Mouse (Mus musculus) embryonic facial prominence, embryonic 13.5 days (tissue): ENCODE results near the gene Tmem132d. TPM values are rescaled to one million over a fixed set of nuclear protein-coding genes. Genes with fewer than 3 reads are reported as not detected.
A peak's percentile ranks its signal among the peaks of the same experiment; 100 is the strongest.

ENCODE experiments used
- ATAC-seq: fragments of 200-750 bp; cut with Nextera tagmentation; 2 replicates; pipeline ENCODE4 v1.8.0; 2017; ENCODE audit warnings: low read depth; ENCODE audit not compliant: insufficient number of reproducible peaks, insufficient read depth, low FRiP score, low TSS enrichment
- H3K27ac ChIP-seq: fragments of 300-500 bp; sonication (generic); 2 replicates; pipeline ENCODE4 v1.5.1; 2015; ENCODE audit warnings: moderate library complexity, mild to moderate bottlenecking, inconsistent platforms
- H3K27me3 ChIP-seq: fragments of 300-500 bp; sonication (generic); 2 replicates; pipeline ENCODE4 v1.6.1; 2015; ENCODE audit warnings: mild to moderate bottlenecking, inconsistent platforms
- H3K36me3 ChIP-seq: fragments of 300-500 bp; sonication (generic); 2 replicates; pipeline ENCODE4 v1.6.1; 2015; ENCODE audit warnings: mild to moderate bottlenecking, inconsistent platforms
- H3K4me1 ChIP-seq: fragments of 300-500 bp; sonication (generic); 2 replicates; pipeline ENCODE4 v1.6.1; 2015; ENCODE audit warnings: inconsistent platforms
- H3K4me2 ChIP-seq: fragments of 300-500 bp; sonication (generic); 2 replicates; pipeline ENCODE4 v1.6.1; 2015; ENCODE audit warnings: moderate library complexity, mild to moderate bottlenecking, inconsistent platforms
- H3K4me3 ChIP-seq: fragments of 300-500 bp; sonication (generic); 2 replicates; pipeline ENCODE4 v1.5.1; 2015; ENCODE audit warnings: mild to moderate bottlenecking, inconsistent platforms
- H3K9ac ChIP-seq: fragments of 300-500 bp; sonication (generic); 2 replicates; pipeline ENCODE4 v1.6.1; 2015; ENCODE audit warnings: mild to moderate bottlenecking, inconsistent platforms
- H3K9me3 ChIP-seq: fragments of 300-500 bp; sonication (generic); 2 replicates; pipeline ENCODE4 v1.6.1; 2016; ENCODE audit warnings: inconsistent platforms
- WGBS: fragments of 180-500 bp; shearing (Covaris S2); methylation state at CpG from one replicate; pipeline ENCODE4 v1.1.7; 2015; ENCODE audit warnings: mixed read lengths; 5-methylcytosine and 5-hydroxymethylcytosine counted together
- polyA plus RNA-seq: library from polyadenylated mRNA; unstranded; fragments of >200 nt; fragmentation: Nextera tagmentation; extraction: Ambion mirVana; gene quantifications from 2 replicates; pipeline ENCODE4 v1.2.1, GENCODE M21; 2015

Gene Tmem132d
- polyA plus RNA-seq, 1 experiment from 2014 or later: 1.8 TPM

DNA sequence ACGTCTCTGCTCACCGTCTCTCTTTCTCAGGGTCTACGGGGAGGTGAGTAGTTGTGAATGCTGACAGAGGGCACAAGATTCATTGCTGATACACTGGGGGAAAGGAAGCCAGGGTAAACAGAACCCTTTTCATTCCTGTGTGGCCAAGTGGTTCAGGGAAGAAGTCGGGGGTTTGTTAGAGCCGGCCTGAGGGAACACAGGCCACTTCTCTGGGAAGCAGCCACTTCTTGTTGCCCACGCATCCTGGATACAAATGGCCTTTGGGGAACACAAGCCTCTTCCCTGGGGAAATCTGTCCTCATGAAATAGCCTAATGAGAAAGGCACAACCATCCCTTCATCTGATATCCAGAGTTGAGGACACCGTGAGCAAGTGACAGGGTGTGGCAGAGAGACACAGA, 96.0 kb downstream of the Tmem132d start:
- H3K4me3 ChIP-seq: no peak overlapping the region
- WGBS: 43% methylated on average over 7 of the region's 7 CpGs

DNA sequence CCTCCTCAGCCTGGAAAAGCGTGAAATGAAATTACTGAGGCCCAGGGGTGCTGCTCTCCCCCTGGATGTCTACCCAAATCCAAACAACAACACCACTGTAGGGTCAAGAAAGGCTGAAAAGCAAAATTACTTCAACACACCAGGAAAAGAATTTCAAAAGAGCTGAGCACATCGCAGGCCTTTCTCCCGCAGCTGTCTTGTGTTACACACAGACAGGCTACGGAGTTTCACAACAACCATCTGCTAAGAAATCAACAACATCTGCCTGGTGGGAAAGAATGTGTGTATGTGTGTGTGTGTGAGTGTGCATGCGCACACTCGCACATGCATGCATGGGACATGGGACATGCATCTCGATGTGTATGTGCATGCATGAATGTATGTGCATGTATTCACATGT, 100.1 kb downstream of the Tmem132d start:
- 41% methylated on average over 7 of the region's 7 CpGs for WGBS
- ATAC-seq: no peak
- no peak overlapping the region for H3K9ac ChIP-seq

More for the DNA sequence above, 96.0 kb downstream of the Tmem132d start:
- Histone ChIP-seq H3K36me3 (no peaks in the 10 kb centered on the region), H3K4me1 (peaks cover 30% of the 10 kb centered on the region), H3K27me3 (no peaks in the 10 kb centered on the region), H3K4me2 (no peak overlapping the region), H3K9ac (no peak overlapping the region), H3K9me3 (no peaks in the 10 kb centered on the region), H3K27ac (no peak overlapping the region)
- ATAC-seq: no peak

DNA sequence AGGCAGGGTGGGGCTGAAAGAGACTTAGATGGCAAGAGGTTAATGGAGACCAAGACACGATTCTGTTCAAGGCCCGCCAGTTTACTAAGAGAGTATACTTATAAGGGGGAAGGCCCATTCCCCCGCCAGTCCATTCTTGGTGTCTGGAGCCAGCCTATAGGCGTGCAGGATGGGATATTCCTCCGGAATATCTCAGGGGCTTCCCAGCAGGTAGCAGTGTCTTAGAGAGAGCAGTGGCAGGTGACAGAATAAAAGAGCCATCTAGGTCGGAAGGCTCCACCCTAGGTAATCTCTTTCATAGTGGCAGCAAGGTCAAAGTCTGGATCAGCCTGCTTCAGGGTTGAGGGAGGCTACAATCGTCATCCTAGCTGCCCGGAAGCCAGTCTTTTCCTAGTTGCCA, 102.5 kb downstream of the Tmem132d start:
- Histone ChIP-seq H3K4me3 (no peak overlapping the region), H3K36me3 (no peaks in the 10 kb centered on the region), H3K9me3 (no peaks in the 10 kb centered on the region), H3K9ac (no peak overlapping the region), H3K27ac (no peak overlapping the region), H3K27me3 (no peaks in the 10 kb centered on the region), H3K4me1 (peaks cover 28% of the 10 kb centered on the region), H3K4me2 (no peak overlapping the region)
- 87% methylated on average over 8 of the region's 8 CpGs for WGBS
- no peak for ATAC-seq

More for the DNA sequence above, 100.1 kb downstream of the Tmem132d start:
- H3K4me1 ChIP-seq: peaks cover 32% of the 10 kb centered on the region
- no peaks in the 10 kb centered on the region for H3K9me3 ChIP-seq
- H3K4me3 ChIP-seq: no peak overlapping the region
- peak overlapping the region; percentile 41; the same call in 1 of the 2 replicates for H3K27ac ChIP-seq
- no peaks in the 10 kb centered on the region for H3K27me3 ChIP-seq
- peak overlapping the region; percentile 22; the same call in 1 of the 2 replicates for H3K4me2 ChIP-seq
- H3K36me3 ChIP-seq: no peaks in the 10 kb centered on the region

DNA sequence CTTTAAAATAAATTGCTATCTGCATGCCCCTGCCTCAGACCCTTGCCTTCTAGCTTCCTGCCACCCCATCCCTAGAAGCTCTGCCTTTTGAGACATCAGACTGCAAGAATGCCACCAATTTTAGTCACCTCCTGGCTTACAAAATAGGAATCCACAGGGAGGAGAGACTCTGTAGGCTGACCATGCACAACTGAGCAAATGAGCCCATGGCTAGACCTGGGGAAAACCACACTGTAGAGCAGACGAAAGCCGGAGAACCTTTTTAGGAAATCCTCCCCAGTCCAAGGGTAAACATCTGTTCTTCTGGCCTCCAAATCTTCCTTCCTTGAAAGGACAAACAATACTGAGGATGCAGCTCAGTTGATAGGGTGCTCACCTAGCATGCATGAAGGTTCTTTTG, 130.5 kb downstream of the Tmem132d start:
- ATAC-seq: no peak
- H3K4me3 ChIP-seq: no peak overlapping the region
- no peaks in the 10 kb centered on the region for H3K4me1 ChIP-seq
- no peaks in the 10 kb centered on the region for H3K9me3 ChIP-seq
- 81% methylated on average over 2 of the region's 2 CpGs for WGBS
- no peak overlapping the region for H3K4me2 ChIP-seq
- H3K9ac ChIP-seq: no peak overlapping the region
- H3K27ac ChIP-seq: no peak overlapping the region
- no peaks in the 10 kb centered on the region for H3K27me3 ChIP-seq
- H3K36me3 ChIP-seq: no peaks in the 10 kb centered on the region

DNA sequence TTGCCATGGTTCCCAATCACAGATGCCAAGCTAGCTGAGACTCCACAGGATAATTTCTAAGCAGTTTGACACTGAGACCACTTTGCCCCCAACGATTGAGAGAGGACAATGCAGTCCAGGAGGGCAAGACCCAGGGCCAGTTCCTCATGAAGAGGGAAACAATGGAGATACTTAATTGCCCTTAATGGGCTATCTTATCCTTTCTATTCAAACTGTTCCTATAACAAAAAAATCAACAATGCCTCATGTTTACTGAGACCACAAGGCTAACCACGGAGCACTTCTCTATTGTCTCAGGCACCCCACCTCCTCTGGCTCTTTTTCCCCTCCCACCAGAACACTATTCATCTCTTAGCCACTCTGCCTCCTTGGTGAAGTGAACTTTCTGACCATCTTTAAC, 141.7 kb downstream of the Tmem132d start:
- no peak overlapping the region for H3K27ac ChIP-seq
- no peak overlapping the region for H3K9ac ChIP-seq
- H3K4me3 ChIP-seq: no peak overlapping the region
- no peak for ATAC-seq
- no peaks in the 10 kb centered on the region for H3K4me1 ChIP-seq
- H3K27me3 ChIP-seq: no peaks in the 10 kb centered on the region
- H3K4me2 ChIP-seq: no peak overlapping the region
- WGBS: 30% methylated on average over 2 of the region's 2 CpGs
- H3K9me3 ChIP-seq: no peaks in the 10 kb centered on the region
- H3K36me3 ChIP-seq: no peaks in the 10 kb centered on the region

DNA sequence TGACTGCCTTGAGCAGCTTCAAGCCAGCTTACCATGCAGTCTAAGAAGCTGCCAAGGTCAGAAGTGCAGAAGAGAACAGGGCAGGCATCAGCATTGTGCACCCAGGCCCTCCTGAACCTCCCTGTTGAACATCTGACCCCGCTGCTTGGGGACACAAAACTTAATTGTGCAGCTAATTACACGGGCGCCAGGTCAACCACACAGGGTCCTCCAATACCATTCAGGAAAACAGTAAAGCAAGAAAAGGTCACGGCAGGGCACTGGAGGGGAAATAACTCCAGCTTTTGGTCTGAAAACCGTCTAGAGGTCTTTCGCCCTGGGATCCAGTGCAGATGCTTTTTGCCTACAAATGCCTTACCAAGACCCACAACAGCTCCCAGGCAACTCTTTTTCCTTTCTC, 159.6 kb downstream of the Tmem132d start:
- Histone ChIP-seq H3K9me3 (no peaks in the 10 kb centered on the region; the same call in 1 of the 2 replicates), H3K36me3 (no peaks in the 10 kb centered on the region), H3K9ac (no peak overlapping the region), H3K27ac (no peak overlapping the region), H3K4me3 (no peak overlapping the region), H3K4me2 (no peak overlapping the region), H3K27me3 (no peaks in the 10 kb centered on the region), H3K4me1 (no peaks in the 10 kb centered on the region)
- WGBS: 18% methylated on average over 6 of the region's 6 CpGs
- no peak for ATAC-seq

DNA sequence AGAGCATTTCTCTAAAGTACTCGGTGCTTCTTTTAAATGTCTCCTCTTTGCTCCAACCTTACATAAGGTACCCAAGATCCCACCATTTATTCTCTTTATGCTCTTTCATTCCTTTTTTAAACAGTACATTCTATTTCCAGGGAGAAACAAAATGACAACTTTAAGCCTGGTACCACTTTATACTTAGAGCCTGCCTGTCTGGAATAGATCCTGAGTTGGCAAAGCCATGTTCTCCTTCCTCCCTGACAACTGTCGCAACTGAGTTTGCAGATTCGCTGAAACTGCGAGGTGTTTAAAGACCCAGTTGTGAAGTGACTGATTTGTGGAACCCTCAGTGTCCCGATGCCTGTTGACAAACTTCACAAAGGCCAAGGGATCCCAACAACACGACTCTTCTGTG, 165.5 kb downstream of the Tmem132d start:
- ATAC-seq: no peak

DNA sequence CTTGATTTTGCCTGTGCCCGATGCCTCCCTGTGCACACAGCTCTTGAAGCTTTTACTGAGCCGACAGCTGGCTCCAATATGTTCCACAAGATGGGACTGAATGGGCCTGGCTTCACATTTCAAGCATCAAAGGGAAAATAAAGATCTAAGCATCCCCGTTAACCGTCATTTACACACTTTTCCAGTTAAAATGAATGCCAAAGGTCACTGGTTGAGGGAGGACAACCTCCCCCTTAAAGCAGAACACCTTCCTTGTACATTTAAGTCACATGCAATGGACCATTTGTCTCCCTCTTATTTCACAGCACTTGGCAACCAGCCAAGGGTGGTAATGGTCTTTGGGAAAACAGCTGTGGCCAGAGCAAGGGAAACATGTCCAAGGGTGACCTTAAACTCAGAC, 188.7 kb downstream of the Tmem132d start:
- H3K36me3 ChIP-seq: no peaks in the 10 kb centered on the region
- H3K9me3 ChIP-seq: no peaks in the 10 kb centered on the region
- H3K4me2 ChIP-seq: no peak overlapping the region
- H3K4me3 ChIP-seq: no peak overlapping the region
- 18% methylated on average over 4 of the region's 4 CpGs for WGBS
- no peak overlapping the region for H3K27ac ChIP-seq
- no peak for ATAC-seq
- peaks cover 10% of the 10 kb centered on the region for H3K4me1 ChIP-seq
- H3K9ac ChIP-seq: no peak overlapping the region
- no peaks in the 10 kb centered on the region for H3K27me3 ChIP-seq

More for the DNA sequence above, 165.5 kb downstream of the Tmem132d start:
- Histone ChIP-seq H3K4me1 (no peaks in the 10 kb centered on the region), H3K4me2 (no peak overlapping the region), H3K27ac (no peak overlapping the region), H3K36me3 (no peaks in the 10 kb centered on the region), H3K27me3 (no peaks in the 10 kb centered on the region), H3K4me3 (no peak overlapping the region), H3K9me3 (peaks cover 2% of the 10 kb centered on the region; the same call in 1 of the 2 replicates), H3K9ac (no peak overlapping the region)
- WGBS: 92% methylated on average over 6 of the region's 6 CpGs

DNA sequence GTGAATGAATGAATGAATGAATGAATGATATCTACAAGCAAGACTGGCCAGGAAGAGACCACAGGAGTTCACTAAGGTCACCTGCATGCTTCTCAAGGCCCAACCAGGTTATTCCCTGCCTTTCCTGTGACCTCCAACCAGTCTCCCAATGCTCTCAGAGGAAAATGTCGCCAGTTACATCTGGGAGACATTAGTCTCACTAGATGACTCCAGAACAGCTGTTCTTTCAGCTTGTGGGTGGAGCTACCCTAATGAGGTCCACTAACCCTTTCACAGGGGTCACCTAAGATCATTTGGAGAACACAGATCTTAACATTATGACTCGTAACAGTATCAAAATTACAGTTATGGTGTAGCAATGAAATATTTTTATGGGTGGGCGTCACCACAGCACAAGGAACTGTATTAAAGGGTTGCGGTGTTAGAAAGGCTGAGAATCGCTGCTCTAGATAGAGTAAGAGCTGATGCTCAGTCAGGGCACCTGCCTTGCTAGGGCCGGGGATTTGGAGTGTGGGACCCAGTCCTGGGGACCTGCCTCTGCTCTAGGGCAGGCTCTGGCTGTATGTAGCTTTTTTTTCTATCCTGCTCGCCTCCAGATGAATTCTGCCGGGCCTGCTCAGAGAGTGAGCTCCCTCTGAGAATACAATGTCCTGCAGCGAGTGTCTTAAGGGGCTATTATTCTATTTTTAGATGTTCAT, 196.1 kb downstream of the Tmem132d start:
- no peak overlapping the region for H3K4me2 ChIP-seq
- 36% methylated on average over 9 of the region's 9 CpGs for WGBS
- no peaks in the 10 kb centered on the region for H3K27me3 ChIP-seq
- H3K4me1 ChIP-seq: no peaks in the 10 kb centered on the region; the same call in 1 of the 2 replicates
- H3K9me3 ChIP-seq: no peaks in the 10 kb centered on the region
- no peak overlapping the region for H3K4me3 ChIP-seq
- ATAC-seq: no peak
- H3K27ac ChIP-seq: no peak overlapping the region
- H3K9ac ChIP-seq: no peak overlapping the region
- no peaks in the 10 kb centered on the region for H3K36me3 ChIP-seq

DNA sequence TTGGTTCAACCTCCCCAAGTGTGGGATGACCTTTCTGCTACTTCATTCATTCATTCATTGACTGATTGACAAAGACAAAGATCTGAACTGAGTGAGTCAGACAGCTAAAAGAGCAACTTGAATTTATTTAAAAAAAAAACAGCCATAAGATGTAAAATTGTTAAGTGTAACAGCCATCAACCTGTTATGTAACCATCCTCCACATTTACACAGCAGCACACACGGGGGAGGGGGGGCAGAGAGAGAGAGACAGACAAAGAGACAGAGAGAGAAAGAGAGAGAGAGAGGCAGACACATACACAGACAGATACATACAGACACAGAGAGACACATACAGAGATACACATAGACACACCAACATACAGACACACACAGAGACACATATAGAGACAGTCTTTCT, 197.3 kb downstream of the Tmem132d start:
- Histone ChIP-seq H3K9ac (no peak overlapping the region), H3K4me3 (no peak overlapping the region), H3K9me3 (no peaks in the 10 kb centered on the region), H3K4me1 (no peaks in the 10 kb centered on the region; the same call in 1 of the 2 replicates), H3K36me3 (no peaks in the 10 kb centered on the region), H3K27ac (no peak overlapping the region), H3K27me3 (no peaks in the 10 kb centered on the region), H3K4me2 (no peak overlapping the region)
- 56% methylated on average over 1 of the region's 1 CpGs for WGBS
- ATAC-seq: no peak

DNA sequence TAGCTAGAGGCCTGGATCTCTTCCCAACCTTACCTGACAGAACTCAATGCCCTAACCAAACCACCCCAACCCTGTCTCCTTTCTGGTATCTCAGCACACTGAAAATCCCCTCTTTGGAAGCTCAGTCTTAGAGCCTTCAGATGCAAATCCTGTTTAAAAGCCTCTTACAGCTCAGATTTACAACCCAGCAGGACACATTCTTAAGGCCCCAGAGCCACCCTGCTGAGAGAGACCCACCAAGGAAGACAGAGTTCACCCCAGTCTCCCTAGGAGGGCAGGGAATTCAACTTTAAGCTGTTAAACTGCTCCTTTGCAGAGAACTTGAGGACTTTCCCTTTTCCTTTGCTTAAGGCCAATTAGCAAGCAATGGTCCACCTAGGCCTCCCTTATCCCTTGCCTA, 199.8 kb downstream of the Tmem132d start:
- H3K36me3 ChIP-seq: no peaks in the 10 kb centered on the region
- H3K27me3 ChIP-seq: no peaks in the 10 kb centered on the region
- H3K4me3 ChIP-seq: no peak overlapping the region

DNA sequence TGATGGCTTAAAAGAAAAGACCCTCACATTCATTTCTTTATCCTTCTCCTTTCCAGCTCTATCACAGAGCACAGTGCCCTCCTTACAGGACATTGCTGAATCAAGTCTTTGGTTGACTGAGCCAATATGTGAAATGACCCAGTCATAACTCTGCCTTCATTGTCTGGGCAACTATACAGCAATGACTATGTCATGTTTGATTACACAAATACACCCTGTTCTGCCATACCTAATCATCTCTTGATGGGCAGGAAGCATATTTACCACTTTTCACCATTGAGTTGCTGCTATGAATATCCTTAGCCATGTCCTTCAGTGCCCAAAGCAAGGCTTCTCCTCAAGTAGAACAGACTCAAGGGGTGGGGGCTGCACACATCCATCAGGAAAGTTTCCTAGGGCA, 214.6 kb downstream of the Tmem132d start:
- no peak for ATAC-seq
- H3K4me3 ChIP-seq: no peak overlapping the region
- H3K27ac ChIP-seq: no peak overlapping the region
- no peaks in the 10 kb centered on the region for H3K27me3 ChIP-seq
- H3K4me2 ChIP-seq: no peak overlapping the region
- H3K4me1 ChIP-seq: no peaks in the 10 kb centered on the region
- no peak overlapping the region for H3K9ac ChIP-seq
- no peaks in the 10 kb centered on the region for H3K9me3 ChIP-seq
- no peaks in the 10 kb centered on the region for H3K36me3 ChIP-seq

More for the DNA sequence above, 199.8 kb downstream of the Tmem132d start:
- Histone ChIP-seq H3K4me1 (no peaks in the 10 kb centered on the region; the same call in 1 of the 2 replicates), H3K9ac (no peak overlapping the region), H3K4me2 (no peak overlapping the region), H3K9me3 (no peaks in the 10 kb centered on the region), H3K27ac (no peak overlapping the region)
- ATAC-seq: no peak
